Mouse (Mus musculus) neural tube, embryonic 11.5 days (tissue): ENCODE measurements around the gene Trip12. TPM values are rescaled to one million over a fixed set of nuclear protein-coding genes. Genes with fewer than 3 reads are reported as not detected.
A peak's percentile ranks its signal among the peaks of the same experiment; 100 is the strongest.

Experiments
- ATAC-seq: fragments of 200-750 bp; cut with Nextera tagmentation; 2 replicates; pipeline ENCODE4 v1.8.0; 2017; ENCODE audit warnings: moderate number of reproducible peaks, mild to moderate bottlenecking, moderate TSS enrichment, moderate library complexity; ENCODE audit not compliant: insufficient read depth, low FRiP score, low TSS enrichment
- DNase-seq: peaks from one replicate; pipeline ENCODE4 v3.0.0-alpha.2; 2015; ENCODE audit warnings: low spot score
- H3K27ac ChIP-seq: fragments of 300-500 bp; sonication (generic); 2 replicates; pipeline ENCODE4 v1.5.1; 2014; ENCODE audit warnings: low read depth, mild to moderate bottlenecking, low read length
- H3K27me3 ChIP-seq: fragments of 300-500 bp; sonication (generic); 2 replicates; pipeline ENCODE4 v1.6.1; 2014; ENCODE audit warnings: mild to moderate bottlenecking, low read length, mixed read lengths; ENCODE audit not compliant: control insufficient read depth, insufficient read depth
- H3K36me3 ChIP-seq: fragments of 300-500 bp; sonication (generic); 2 replicates; pipeline ENCODE4 v1.6.1; 2014; ENCODE audit warnings: mild to moderate bottlenecking, low read length, moderate library complexity, mixed read lengths; ENCODE audit not compliant: control insufficient read depth, insufficient read depth
- H3K4me1 ChIP-seq: fragments of 300-500 bp; sonication (generic); 2 replicates; pipeline ENCODE4 v1.6.1; 2014; ENCODE audit warnings: low read length, mixed read lengths; ENCODE audit not compliant: control insufficient read depth, insufficient read depth
- H3K4me2 ChIP-seq: fragments of 300-500 bp; sonication (generic); 2 replicates; pipeline ENCODE4 v1.6.1; 2014; ENCODE audit warnings: low read depth, mild to moderate bottlenecking, moderate library complexity
- H3K4me3 ChIP-seq: fragments of 300-500 bp; sonication (generic); 2 replicates; pipeline ENCODE4 v1.5.1; 2014; ENCODE audit warnings: low read depth, low read length
- H3K9ac ChIP-seq: fragments of 300-500 bp; sonication (generic); 2 replicates; pipeline ENCODE4 v1.6.1; 2014; ENCODE audit warnings: mild to moderate bottlenecking, low read length
- H3K9me3 ChIP-seq: fragments of 300-500 bp; sonication (generic); 2 replicates; pipeline ENCODE4 v1.6.1; 2016; ENCODE audit warnings: low read length; ENCODE audit not compliant: control insufficient read depth
- WGBS: fragments of 180-500 bp; shearing (Covaris S2); extraction: QIAGEN DNeasy Blood & Tissue Kit; methylation state at CpG from one replicate; pipeline ENCODE4 v1.1.7; 2014; 5-methylcytosine and 5-hydroxymethylcytosine counted together
- polyA plus RNA-seq: library from polyadenylated mRNA; unstranded; fragments of >200 nt; fragmentation: Nextera tagmentation; extraction: Ambion mirVana; gene quantifications from 2 replicates; pipeline ENCODE4 v1.2.1, GENCODE M21; 2014

Gene Trip12
- polyA plus RNA-seq, 1 experiment from 2014 or later: 97.6 TPM

GRCm38 (mm10) chr1:84839309-84840017 lies 853 bp downstream of the Trip12 start, which contains the start of gene Fbxo36:
Gene Fbxo36 (plus strand): TSS chr1:84839841.
- H3K9ac ChIP-seq: peak within 1 kb of the TSS; percentile 95
- H3K4me3 ChIP-seq: peak within 1 kb of the TSS; percentile 95
- no peaks in the 10 kb centered on the region for H3K36me3 ChIP-seq
- peak; percentile 94 for DNase-seq
- H3K9me3 ChIP-seq: no peaks in the 10 kb centered on the region
- under 1% methylated on average over 54 of the region's 54 CpGs for WGBS
- no peaks in the 10 kb centered on the region for H3K4me1 ChIP-seq
- peak within 1 kb of the TSS; percentile 93 for H3K27ac ChIP-seq
- H3K27me3 ChIP-seq: no peaks in the 10 kb centered on the region
- peak; percentile 89 for ATAC-seq
- H3K4me2 ChIP-seq: peak within 1 kb of the TSS; percentile 67

GRCm38 (mm10) chr1:84838621-84839151 lies 1.6 kb downstream of the Trip12 start:
- H3K4me1 ChIP-seq: no peaks in the 10 kb centered on the region
- peak overlapping the region; percentile 95 for H3K9ac ChIP-seq
- no peaks in the 10 kb centered on the region for H3K9me3 ChIP-seq
- H3K36me3 ChIP-seq: no peaks in the 10 kb centered on the region
- H3K27ac ChIP-seq: peak overlapping the region; percentile 93
- ATAC-seq (peak; percentile 66), DNase-seq (peak; percentile 76)
- H3K4me2 ChIP-seq: peak overlapping the region; percentile 67
- no peaks in the 10 kb centered on the region for H3K27me3 ChIP-seq
- H3K4me3 ChIP-seq: peak overlapping the region; percentile 95
- under 1% methylated on average over 41 of the region's 44 CpGs for WGBS

- H3K4me3 ChIP-seq: peak overlapping the region; percentile 95
- DNase-seq (peak; percentile 56), ATAC-seq (no peak)
- WGBS: under 1% methylated on average over 22 of the region's 22 CpGs
- H3K4me2 ChIP-seq: peak overlapping the region; percentile 67
- H3K9me3 ChIP-seq: no peaks in the 10 kb centered on the region
- no peaks in the 10 kb centered on the region for H3K4me1 ChIP-seq
- H3K27me3 ChIP-seq: no peaks in the 10 kb centered on the region
- no peaks in the 10 kb centered on the region for H3K36me3 ChIP-seq
- H3K27ac ChIP-seq: peak overlapping the region; percentile 93
- peak overlapping the region; percentile 95 for H3K9ac ChIP-seq
Measured at GRCm38 (mm10) chr1:84838156-84838555, 2.2 kb downstream of the Trip12 start.

GRCm38 (mm10) chr1:84837523-84838145 lies 2.7 kb downstream of the Trip12 start:
- H3K9me3 ChIP-seq: no peaks in the 10 kb centered on the region
- H3K36me3 ChIP-seq: no peaks in the 10 kb centered on the region; the same call in 1 of the 2 replicates
- WGBS: 10% methylated on average over 20 of the region's 20 CpGs
- H3K4me3 ChIP-seq: peak overlapping the region; percentile 95
- DNase-seq (no peak), ATAC-seq (no peak)
- H3K27me3 ChIP-seq: no peaks in the 10 kb centered on the region
- H3K9ac ChIP-seq: peak overlapping the region; percentile 95
- H3K4me1 ChIP-seq: no peaks in the 10 kb centered on the region
- H3K4me2 ChIP-seq: peak overlapping the region; percentile 67
- no peak overlapping the region for H3K27ac ChIP-seq

- ATAC-seq (no peak), DNase-seq (no peak)
- Histone ChIP-seq H3K9me3 (no peaks in the 10 kb centered on the region), H3K4me3 (no peak overlapping the region), H3K4me2 (no peak overlapping the region), H3K36me3 (0 out of 2 replicates have a peak, but pooled peaks cover 2% of the 10 kb centered on the region), H3K27ac (no peak overlapping the region), H3K4me1 (no peaks in the 10 kb centered on the region), H3K9ac (no peak overlapping the region), H3K27me3 (no peaks in the 10 kb centered on the region)
- WGBS: 84% methylated on average over 2 of the region's 2 CpGs
Measured at GRCm38 (mm10) chr1:84825091-84825490, 15.2 kb downstream of the Trip12 start.

GRCm38 (mm10) chr1:84817596-84817995 lies 22.7 kb downstream of the Trip12 start:
- no peak overlapping the region for H3K4me3 ChIP-seq
- WGBS: 98% methylated on average over 1 of the region's 1 CpGs
- H3K9me3 ChIP-seq: no peaks in the 10 kb centered on the region
- H3K27me3 ChIP-seq: no peaks in the 10 kb centered on the region
- DNase-seq (no peak), ATAC-seq (no peak)
- no peak overlapping the region for H3K9ac ChIP-seq
- H3K27ac ChIP-seq: no peak overlapping the region
- no peak overlapping the region for H3K4me2 ChIP-seq
- H3K36me3 ChIP-seq: no peaks in the 10 kb centered on the region
- H3K4me1 ChIP-seq: no peaks in the 10 kb centered on the region

GRCm38 (mm10) chr1:84803788-84804187 lies 36.5 kb downstream of the Trip12 start:
- Histone ChIP-seq H3K36me3 (no peaks in the 10 kb centered on the region), H3K9ac (no peak overlapping the region), H3K4me3 (no peak overlapping the region), H3K4me2 (no peak overlapping the region), H3K4me1 (no peaks in the 10 kb centered on the region), H3K27me3 (no peaks in the 10 kb centered on the region), H3K9me3 (no peaks in the 10 kb centered on the region), H3K27ac (no peak overlapping the region)
- ATAC-seq: no peak
- no peak for DNase-seq
- WGBS: 92% methylated on average over 1 of the region's 1 CpGs

GRCm38 (mm10) chr1:84799166-84799565 lies 41.1 kb downstream of the Trip12 start:
- Histone ChIP-seq H3K4me2 (no peak overlapping the region), H3K27ac (no peak overlapping the region), H3K9ac (no peak overlapping the region), H3K27me3 (no peaks in the 10 kb centered on the region), H3K4me1 (no peaks in the 10 kb centered on the region), H3K36me3 (no peaks in the 10 kb centered on the region; the same call in 1 of the 2 replicates), H3K4me3 (no peak overlapping the region), H3K9me3 (no peaks in the 10 kb centered on the region)
- no peak for DNase-seq
- no peak for ATAC-seq
